Mouse (Mus musculus) liver, embryonic 16.5 days (tissue): ENCODE data around the gene Abca12. TPM values are rescaled to one million over a fixed set of nuclear protein-coding genes. Genes with fewer than 3 reads are reported as not detected.
A peak's percentile ranks its signal among the peaks of the same experiment; 100 is the strongest.

Source experiments
- ATAC-seq: fragments of 200-750 bp; cut with Nextera tagmentation; 2 replicates; pipeline ENCODE4 v1.8.0; 2017; ENCODE audit warnings: low read depth, mild to moderate bottlenecking, moderate number of reproducible peaks, moderate library complexity
- H3K27ac ChIP-seq: fragments of 300-500 bp; sonication (generic); 2 replicates; pipeline ENCODE4 v1.5.1; 2014; ENCODE audit warnings: mild to moderate bottlenecking, low read length
- H3K27me3 ChIP-seq: fragments of 300-500 bp; sonication (generic); 2 replicates; pipeline ENCODE4 v1.6.1; 2014; ENCODE audit warnings: low read depth, low read length, mixed read lengths; ENCODE audit not compliant: control insufficient read depth, insufficient read depth
- H3K36me3 ChIP-seq: fragments of 300-500 bp; sonication (generic); 2 replicates; pipeline ENCODE4 v1.6.1; 2014; ENCODE audit warnings: mild to moderate bottlenecking; ENCODE audit not compliant: control insufficient read depth, insufficient read depth
- H3K4me1 ChIP-seq: fragments of 300-500 bp; sonication (generic); 2 replicates; pipeline ENCODE4 v1.6.1; 2014; ENCODE audit warnings: low read depth, low read length, mixed read lengths; ENCODE audit not compliant: control insufficient read depth
- H3K4me2 ChIP-seq: fragments of 300-500 bp; sonication (generic); 2 replicates; pipeline ENCODE4 v1.6.1; 2014; ENCODE audit warnings: low read depth, low read length, mixed read lengths
- H3K4me3 ChIP-seq: fragments of 300-500 bp; sonication (generic); 2 replicates; pipeline ENCODE4 v1.5.1; 2014; ENCODE audit warnings: low read depth, mild to moderate bottlenecking, low read length
- H3K9ac ChIP-seq: fragments of 300-500 bp; sonication (generic); 2 replicates; pipeline ENCODE4 v1.6.1; 2014; ENCODE audit warnings: low read depth, low read length
- H3K9me3 ChIP-seq: fragments of 300-500 bp; sonication (generic); replicated peaks from 2 replicates; pipeline ENCODE4 v1.6.1; 2016; ENCODE audit warnings: low read length; ENCODE audit not compliant: control insufficient read depth
- WGBS: fragments of 180-500 bp; shearing (Covaris S2); extraction: QIAGEN DNeasy Blood & Tissue Kit; methylation state at CpG from one replicate; pipeline ENCODE4 v1.1.7; 2014; ENCODE audit not compliant: insufficient replicate concordance; 5-methylcytosine and 5-hydroxymethylcytosine counted together
- polyA plus RNA-seq: library from polyadenylated mRNA; unstranded; fragments of >200 nt; fragmentation: Nextera tagmentation; extraction: Ambion mirVana; gene quantifications from 2 replicates; pipeline ENCODE4 v1.2.1, GENCODE M21; 2015

Gene Abca12
- polyA plus RNA-seq, 1 experiment from 2014 or later = not detected

DNA sequence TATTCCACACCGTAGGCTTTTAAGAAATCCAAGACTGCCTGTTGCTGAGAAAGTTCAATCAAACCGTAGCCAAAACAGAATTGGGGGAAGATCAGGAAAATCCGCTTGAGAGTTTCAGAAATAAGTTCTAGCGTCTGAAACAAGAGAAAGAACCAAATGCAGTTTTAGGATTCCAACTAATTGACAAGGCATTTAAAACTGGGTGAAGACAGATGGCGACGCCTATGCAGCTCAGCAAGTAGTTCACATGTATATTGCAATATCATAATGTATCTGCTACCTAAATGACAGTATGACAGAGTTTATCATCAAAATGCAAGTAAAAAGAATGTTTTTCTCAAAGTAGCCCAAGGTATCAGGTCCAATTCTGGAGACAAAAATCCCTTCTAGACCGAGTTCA, 151.2 kb downstream of the Abca12 start:
- no peak overlapping the region for H3K4me3 ChIP-seq
- no peak for ATAC-seq
- H3K4me1 ChIP-seq = no peaks in the 10 kb centered on the region
- 72% methylated on average over 7 of the region's 7 CpGs for WGBS
- H3K9me3 ChIP-seq = no peaks in the 10 kb centered on the region
- no peak overlapping the region for H3K4me2 ChIP-seq
- no peak overlapping the region for H3K9ac ChIP-seq
- no peaks in the 10 kb centered on the region for H3K36me3 ChIP-seq
- no peaks in the 10 kb centered on the region for H3K27me3 ChIP-seq
- H3K27ac ChIP-seq = no peak overlapping the region

DNA sequence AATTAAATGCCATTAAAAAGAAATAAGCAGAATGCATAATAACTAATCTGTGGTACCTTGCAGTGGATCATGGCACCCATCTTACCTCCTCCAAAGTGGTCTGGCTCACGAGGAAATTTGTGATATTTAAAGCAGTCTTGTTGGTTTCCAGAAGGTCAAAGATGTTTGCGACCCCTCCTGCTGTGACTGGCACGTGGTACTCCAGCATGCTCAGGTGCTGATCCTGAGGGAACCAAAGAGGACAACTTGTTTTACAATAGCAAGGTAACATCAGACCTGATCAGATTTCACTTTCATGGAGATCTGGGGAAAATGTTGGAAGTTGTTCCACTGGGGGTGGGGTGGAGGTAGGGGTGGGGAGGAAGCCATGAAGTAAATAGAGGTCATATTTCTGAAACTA, 170.1 kb downstream of the Abca12 start:
- no peak overlapping the region for H3K4me3 ChIP-seq
- H3K4me2 ChIP-seq = no peak overlapping the region
- no peak for ATAC-seq
- 45% methylated on average over 3 of the region's 3 CpGs for WGBS
- no peak overlapping the region for H3K9ac ChIP-seq
- no peaks in the 10 kb centered on the region for H3K27me3 ChIP-seq
- no peaks in the 10 kb centered on the region for H3K4me1 ChIP-seq
- no peak overlapping the region for H3K27ac ChIP-seq
- no peaks in the 10 kb centered on the region for H3K9me3 ChIP-seq
- no peaks in the 10 kb centered on the region for H3K36me3 ChIP-seq

DNA sequence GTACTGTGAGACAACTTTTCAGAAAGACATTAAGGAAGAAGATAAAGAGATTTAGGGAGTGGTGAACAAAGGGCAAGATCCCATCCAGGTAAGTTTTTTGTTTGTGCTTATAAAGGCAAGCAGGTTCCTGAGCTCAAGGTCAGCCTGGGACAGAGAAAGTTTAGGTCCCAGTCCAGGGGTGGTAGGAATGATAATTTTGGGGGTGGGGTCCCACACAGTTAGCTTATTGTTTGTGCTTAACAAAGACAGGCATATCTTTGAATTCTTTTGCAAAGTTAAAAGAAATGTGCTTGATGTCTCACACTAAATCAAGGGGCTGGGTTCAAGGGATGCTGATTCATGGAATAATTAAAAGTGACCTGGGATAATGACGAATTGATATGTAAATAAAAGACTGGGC, 173.3 kb downstream of the Abca12 start:
- Histone ChIP-seq H3K4me1 (no peaks in the 10 kb centered on the region), H3K36me3 (no peaks in the 10 kb centered on the region), H3K4me3 (no peak overlapping the region), H3K9ac (no peak overlapping the region), H3K27ac (no peak overlapping the region), H3K4me2 (no peak overlapping the region), H3K9me3 (no peaks in the 10 kb centered on the region), H3K27me3 (no peaks in the 10 kb centered on the region)
- no peak for ATAC-seq
- WGBS = 30% methylated on average over 1 of the region's 1 CpGs

DNA sequence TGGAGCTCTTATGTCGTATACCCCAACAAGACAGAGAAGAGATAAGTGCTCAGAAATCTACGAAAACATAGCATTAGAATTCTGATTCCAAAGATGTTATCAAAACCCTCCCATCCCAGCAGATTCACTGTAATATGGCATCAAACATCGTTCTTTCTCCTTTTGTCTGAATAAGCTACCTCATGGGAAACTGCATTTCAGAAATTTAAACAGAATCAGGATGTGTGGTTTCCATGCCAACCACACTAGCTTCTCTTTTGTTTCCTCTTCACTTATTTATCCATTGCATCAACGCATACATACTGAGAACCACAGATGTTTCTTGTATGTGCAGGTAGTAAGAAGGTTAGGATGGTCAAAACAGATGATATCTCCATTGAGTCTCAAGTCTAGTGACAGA, 175.1 kb downstream of the Abca12 start:
- no peaks in the 10 kb centered on the region for H3K9me3 ChIP-seq
- 54% methylated on average over 4 of the region's 4 CpGs for WGBS
- no peak for ATAC-seq
- H3K9ac ChIP-seq = no peak overlapping the region
- H3K36me3 ChIP-seq = no peaks in the 10 kb centered on the region
- no peaks in the 10 kb centered on the region for H3K4me1 ChIP-seq
- H3K27ac ChIP-seq = no peak overlapping the region
- H3K4me2 ChIP-seq = no peak overlapping the region
- no peak overlapping the region for H3K4me3 ChIP-seq
- H3K27me3 ChIP-seq = no peaks in the 10 kb centered on the region

DNA sequence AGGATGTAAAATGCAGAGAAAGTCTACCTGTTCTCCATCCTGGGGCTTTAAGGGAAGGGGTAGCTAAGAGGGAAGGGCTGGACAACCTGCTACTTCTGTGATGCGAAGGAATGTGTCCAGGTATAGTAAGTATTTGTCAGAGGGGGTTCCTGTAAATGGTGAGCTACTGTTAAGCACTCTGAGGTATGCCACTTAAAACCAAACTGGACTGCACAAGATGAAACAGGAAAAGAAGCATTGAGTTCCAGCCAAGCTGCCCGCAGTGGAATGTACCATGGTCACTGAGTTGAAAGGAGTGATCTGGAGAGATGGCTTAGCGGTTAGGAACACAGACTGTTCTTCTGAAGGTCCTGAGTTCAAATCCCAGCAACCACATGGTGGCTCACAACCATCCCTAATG, 179.4 kb downstream of the Abca12 start:
- Histone ChIP-seq H3K9me3 (no peaks in the 10 kb centered on the region), H3K4me3 (no peak overlapping the region), H3K27ac (no peak overlapping the region), H3K36me3 (no peaks in the 10 kb centered on the region), H3K9ac (no peak overlapping the region), H3K27me3 (no peaks in the 10 kb centered on the region), H3K4me2 (no peak overlapping the region), H3K4me1 (no peaks in the 10 kb centered on the region)
- 70% methylated on average over 3 of the region's 3 CpGs for WGBS
- ATAC-seq = no peak

DNA sequence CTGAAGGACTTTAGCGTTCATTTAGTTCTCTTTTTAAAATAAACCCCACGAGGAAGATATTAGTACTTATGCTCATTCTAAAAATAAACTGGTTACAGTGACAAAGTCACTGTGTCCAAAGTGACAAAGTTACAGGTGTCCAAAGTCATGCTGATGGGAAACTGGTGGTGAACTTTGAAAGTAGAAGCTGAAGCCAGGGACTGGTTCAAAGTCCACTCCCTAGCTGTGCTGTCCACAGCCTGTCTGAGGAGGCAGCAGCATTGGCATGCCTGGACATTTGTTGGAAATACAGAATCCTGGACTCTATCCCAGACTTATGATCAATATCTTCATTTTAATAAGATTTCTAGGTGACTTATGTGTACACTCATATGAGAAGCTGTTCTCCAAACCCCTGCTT, 183.5 kb downstream of the Abca12 start:
- Histone ChIP-seq H3K27ac (no peak overlapping the region), H3K9ac (no peak overlapping the region), H3K27me3 (no peaks in the 10 kb centered on the region), H3K4me3 (no peak overlapping the region), H3K9me3 (no peaks in the 10 kb centered on the region), H3K4me2 (no peak overlapping the region), H3K36me3 (no peaks in the 10 kb centered on the region), H3K4me1 (no peaks in the 10 kb centered on the region)
- peak; percentile 72 for ATAC-seq
- 27% methylated on average over 2 of the region's 2 CpGs for WGBS

DNA sequence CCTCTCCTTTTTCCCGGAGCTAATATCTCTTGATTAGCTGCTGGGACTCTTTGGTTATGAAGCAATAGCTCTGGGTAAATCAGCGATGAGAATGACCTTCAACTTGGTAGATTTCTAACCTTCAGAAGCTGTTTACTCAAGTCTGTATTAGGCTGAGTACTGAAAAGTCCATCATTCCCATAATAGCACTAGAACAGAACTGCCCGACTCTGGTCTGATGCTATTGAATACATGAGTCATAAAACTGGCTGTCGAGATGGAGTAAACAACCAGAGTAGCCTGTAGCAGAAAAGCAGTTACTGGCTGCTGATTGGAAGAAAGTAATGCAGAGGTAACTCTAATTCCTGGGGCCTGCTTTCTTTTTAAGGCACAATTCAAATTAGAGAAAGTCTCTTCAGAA, 211.1 kb downstream of the Abca12 start:
- ATAC-seq = no peak

DNA sequence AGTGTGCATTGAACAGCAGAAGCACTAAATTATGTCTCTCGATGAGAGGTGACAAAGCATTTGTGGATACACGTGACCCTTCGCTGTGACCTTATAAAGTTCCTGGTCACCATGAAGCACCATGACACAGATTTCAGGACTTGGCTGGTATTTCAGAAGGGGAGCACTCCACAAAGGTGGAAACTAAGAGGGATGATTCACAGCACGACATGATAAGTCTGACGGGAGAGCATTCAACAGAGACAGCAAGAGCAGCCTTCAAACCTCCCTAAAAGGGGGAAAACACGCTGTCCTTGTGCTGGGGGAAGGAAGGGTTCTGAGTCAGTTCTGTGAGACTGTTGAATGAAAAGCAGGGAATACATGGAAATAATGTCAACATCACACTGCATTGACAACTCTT, 218.5 kb downstream of the Abca12 start:
- Histone ChIP-seq H3K9ac (no peak overlapping the region), H3K36me3 (no peaks in the 10 kb centered on the region), H3K4me2 (no peak overlapping the region), H3K4me3 (no peak overlapping the region), H3K27ac (no peak overlapping the region), H3K27me3 (no peaks in the 10 kb centered on the region), H3K9me3 (no peaks in the 10 kb centered on the region; the same call in 1 of the 2 replicates), H3K4me1 (no peaks in the 10 kb centered on the region)
- no peak for ATAC-seq
- WGBS = 70% methylated on average over 6 of the region's 6 CpGs

More for the DNA sequence above, 211.1 kb downstream of the Abca12 start:
- H3K4me2 ChIP-seq = no peak overlapping the region
- H3K4me3 ChIP-seq = no peak overlapping the region
- H3K27me3 ChIP-seq = no peaks in the 10 kb centered on the region
- no peaks in the 10 kb centered on the region for H3K9me3 ChIP-seq
- no peak overlapping the region for H3K9ac ChIP-seq
- no peaks in the 10 kb centered on the region for H3K36me3 ChIP-seq
- no peaks in the 10 kb centered on the region for H3K4me1 ChIP-seq
- H3K27ac ChIP-seq = no peak overlapping the region
- WGBS = 56% methylated on average over 4 of the region's 4 CpGs

DNA sequence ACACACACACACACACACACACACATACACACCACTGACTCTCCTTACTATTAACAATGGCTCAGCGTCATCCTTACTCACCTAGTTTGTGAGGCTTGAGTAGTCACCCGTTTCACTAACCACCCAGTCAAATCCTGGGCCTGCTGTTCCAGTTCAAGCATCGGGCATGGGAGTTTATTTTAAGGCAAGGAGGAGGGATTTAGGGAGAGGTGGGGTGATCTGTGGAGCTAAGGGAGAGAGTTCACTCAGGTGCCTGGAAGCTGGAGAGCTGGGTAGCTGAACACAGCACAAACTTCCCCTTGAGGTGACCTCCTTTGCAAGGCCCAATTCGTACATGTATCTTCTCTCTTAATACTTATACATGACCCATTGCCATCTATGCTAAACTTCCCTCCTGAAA, 219.4 kb downstream of the Abca12 start:
- 60% methylated on average over 4 of the region's 4 CpGs for WGBS

DNA sequence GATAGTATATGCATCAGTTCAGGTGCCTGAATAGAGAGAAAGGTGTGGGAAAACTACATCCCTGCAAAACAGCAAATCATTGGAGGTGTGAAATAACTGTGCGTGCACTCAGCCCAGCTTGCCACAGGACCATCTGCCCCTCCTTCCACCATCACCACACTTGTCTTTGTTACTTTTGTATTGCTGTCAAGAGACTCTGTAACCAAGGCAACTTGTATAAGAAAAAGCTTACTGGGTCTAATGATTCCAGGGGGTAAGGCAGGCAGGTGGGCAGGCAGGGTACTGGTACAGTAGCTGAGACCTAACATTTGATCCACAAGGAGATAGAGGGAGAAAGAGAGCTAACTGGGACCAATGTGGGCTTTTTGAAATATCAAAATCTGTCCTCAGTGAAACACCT, 220.8 kb downstream of the Abca12 start:
- WGBS = 65% methylated on average over 1 of the region's 1 CpGs
- H3K4me2 ChIP-seq = no peak overlapping the region

More for the DNA sequence above, 219.4 kb downstream of the Abca12 start:
- no peaks in the 10 kb centered on the region for H3K36me3 ChIP-seq
- H3K9ac ChIP-seq = no peak overlapping the region
- H3K27ac ChIP-seq = no peak overlapping the region
- no peak overlapping the region for H3K4me3 ChIP-seq
- ATAC-seq = no peak
- H3K4me1 ChIP-seq = no peaks in the 10 kb centered on the region
- no peaks in the 10 kb centered on the region; the same call in 1 of the 2 replicates for H3K9me3 ChIP-seq
- no peak overlapping the region for H3K4me2 ChIP-seq
- H3K27me3 ChIP-seq = no peaks in the 10 kb centered on the region

More for the DNA sequence above, 220.8 kb downstream of the Abca12 start:
- no peaks in the 10 kb centered on the region for H3K27me3 ChIP-seq
- no peaks in the 10 kb centered on the region for H3K36me3 ChIP-seq
- H3K27ac ChIP-seq = no peak overlapping the region
- no peak for ATAC-seq
- no peak overlapping the region for H3K9ac ChIP-seq
- no peak overlapping the region for H3K4me3 ChIP-seq
- H3K4me1 ChIP-seq = no peaks in the 10 kb centered on the region
- no peaks in the 10 kb centered on the region; the same call in 1 of the 2 replicates for H3K9me3 ChIP-seq
